Mouse (Mus musculus) frontal cortex, postnatal 36 days (tissue): ENCODE results near the gene Nthl1.

Source experiments
- DNase-seq, 2 experiments: peaks; one replicate each; pipeline ENCODE4 v3.0.0; 2022; ENCODE audit warnings: low spot score in 2 of 2

Nthl1 gene

DNA sequence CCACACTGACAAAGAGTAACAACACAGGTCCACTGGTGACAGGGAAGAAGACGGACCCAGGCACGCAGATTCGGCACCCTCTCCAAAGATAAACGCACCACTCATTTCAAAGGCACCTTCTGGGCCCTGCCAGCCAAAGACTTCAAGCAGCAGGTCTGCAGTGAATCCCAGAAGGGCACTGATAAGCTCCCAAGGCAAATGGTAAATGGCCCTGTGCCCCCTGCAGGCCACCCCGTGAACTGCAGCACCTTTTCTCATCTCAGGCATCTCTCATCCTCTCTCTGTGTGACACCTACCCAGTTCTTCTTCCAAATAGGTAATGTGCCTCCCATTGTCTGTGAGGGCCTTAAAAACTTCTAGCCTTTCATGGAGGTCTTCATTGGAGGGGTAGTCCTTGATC lies 3.8 kb upstream of the Nthl1 start:
- DNase-seq: peak; percentile 69 to 76

DNA sequence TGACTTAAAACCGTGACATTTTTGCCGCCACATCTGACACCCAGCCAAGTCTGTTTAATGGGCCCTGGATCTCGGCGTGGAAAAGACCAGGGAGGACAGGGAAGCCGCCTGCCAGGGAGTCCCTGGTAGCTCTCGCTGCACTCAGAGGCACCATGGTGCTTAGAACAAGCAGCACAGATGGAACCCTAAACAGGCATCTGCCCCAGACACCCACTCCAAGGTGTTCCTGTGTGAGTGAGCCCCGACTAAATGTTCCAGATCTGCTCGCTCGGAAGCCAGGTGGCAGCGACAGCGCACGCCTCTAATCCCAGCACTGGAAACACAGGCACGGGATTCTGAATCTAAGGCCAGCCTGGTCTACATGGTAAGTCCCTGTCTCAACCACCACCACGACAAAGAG lies 2.4 kb upstream of the Nthl1 start:
- DNase-seq: peak in 1 of 2 experiments; percentile 47

DNA sequence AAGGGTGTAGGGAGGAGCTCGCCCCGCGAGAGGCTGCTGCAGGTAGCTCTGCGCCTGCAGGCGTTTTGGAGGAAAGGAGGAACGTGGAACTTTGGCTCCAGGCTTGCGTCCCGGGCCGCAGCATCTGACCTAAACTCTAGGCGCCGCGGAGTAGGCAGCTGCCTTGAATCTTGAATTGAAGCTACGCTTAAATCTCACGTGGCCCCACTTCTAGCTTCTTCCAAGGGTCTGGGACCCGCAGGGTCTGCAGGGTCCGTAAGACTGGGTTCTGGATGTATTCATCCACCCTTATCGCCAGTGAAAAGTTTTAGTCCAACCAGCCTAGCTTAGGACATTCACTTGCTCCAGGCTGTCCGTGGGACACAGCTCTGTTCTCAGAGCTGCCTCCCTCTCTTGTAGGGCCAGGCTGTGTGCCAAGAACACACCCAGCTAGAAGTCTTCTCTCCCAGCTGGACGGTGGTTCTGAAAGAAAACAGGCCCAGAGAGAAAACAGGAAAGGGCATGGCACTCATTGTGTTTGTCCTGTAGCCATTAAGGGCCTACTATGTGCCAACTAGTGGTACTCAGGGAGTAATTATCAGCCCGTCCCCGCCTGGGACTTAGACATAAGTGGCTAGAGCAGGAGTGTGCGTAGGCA lies 451 bp downstream of the Nthl1 start:
- DNase-seq: peak in 1 of 2 experiments; percentile 41

DNA sequence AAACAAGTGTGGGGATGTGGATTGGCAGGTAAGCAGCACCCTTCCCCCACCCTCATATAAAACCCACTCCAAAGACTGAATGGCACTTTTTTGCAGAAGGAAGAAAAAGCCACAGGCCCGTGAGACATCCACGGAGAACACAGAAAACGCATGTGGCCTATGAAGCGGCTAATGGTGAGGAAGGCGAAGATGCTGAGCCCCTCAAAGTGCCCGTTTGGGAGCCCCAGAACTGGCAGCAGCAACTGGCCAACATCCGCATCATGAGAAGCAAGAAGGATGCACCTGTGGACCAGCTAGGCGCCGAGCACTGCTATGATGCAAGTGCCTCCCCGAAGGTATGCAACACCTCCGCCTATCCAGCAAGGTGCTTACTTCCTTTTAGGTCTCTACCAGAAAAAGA lies 1.4 kb downstream of the Nthl1 start:
- DNase-seq: no peak

DNA sequence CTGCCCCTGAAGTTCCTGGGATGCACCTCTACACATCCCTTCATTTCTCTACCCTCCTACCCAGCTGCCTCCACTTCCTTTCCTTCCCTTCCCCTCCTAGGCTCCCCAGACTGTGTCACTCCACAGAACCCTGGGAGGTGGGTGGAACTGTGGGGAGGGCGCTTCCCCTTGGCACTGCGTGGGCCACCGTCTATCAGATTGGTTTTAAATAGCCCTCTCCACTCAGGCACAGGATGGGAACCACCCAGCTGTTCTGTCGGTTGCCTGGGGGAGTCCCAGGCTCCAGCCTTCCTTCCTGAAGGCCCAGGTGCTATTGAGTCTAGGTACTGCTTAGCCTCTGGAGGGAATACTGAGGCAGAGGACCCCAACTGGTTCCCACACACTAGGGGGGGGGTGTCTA lies 2.5 kb downstream of the Nthl1 start:
- DNase-seq: peak; percentile 49 to 61

DNA sequence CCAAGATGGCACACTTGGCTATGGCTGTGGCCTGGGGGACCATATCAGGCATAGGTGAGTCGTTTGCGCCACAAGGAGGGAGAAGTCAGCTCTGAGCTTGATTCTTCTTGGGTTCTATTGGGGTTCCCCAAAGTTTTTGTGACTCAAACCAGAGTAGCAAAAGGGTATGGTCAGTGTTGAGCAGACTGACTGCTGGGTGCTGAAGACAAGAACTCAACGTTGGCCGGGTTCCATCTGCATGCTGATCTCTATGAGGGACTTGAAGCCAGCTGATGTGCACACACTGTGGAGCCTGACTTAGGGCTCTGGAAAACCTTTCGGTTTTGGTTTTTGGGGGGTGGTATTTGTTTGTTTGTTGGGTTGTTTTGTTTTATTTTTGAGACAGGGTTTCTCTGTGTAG lies 3.2 kb downstream of the Nthl1 start:
- DNase-seq: no peak

DNA sequence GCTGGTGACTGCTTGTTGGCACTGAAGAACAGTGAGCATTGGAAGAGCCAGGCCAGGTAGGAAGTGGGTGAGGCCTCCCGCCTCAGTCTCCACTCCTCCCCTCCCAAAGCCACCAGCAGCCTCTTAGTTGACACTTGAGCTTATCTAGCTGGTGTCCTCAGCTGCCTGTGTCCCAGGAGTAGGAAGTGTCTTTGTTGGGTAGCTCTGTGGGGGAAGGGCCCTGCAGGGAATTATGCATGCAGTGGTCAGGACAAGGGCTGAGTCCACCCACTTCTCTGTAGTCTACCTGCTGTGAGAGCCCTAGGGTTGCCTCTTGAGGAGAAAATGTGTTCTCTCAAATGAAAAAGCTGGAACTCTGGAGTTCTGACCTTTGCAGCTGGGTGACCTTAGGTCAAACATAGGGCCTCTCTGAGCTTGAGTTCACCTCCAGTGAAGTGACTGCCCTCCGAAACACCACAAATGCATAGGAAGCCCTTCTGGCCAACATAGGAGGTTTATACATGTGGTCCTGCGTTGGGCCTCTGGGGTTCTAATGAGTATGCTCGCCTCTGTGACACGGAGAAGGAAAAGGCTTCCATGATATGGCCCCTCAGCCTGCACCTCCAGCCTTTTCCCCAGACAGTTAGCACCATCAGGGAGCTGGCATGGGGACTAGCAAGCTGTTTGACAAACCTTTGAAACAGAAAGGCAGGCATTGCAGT lies 4.5 kb downstream of the Nthl1 start:
- DNase-seq: no peak

DNA sequence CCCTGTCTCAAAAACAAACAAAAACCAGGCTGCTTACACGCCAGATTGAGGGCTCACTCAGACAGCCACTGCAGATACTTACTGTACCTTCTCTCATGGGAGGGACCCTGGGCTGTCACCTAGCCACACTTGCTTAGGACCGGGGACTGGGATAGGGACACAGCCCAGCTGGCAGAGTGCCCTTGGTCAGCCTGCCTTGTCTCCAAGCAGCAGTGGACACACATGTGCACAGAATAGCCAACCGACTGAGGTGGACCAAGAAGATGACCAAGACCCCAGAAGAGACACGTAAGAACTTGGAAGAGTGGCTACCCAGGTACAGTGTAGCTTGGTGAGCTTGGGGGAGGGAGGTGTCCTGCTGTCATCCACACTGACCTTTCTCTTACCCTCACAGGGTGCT lies 5.7 kb downstream of the Nthl1 start:
- DNase-seq: no peak

DNA sequence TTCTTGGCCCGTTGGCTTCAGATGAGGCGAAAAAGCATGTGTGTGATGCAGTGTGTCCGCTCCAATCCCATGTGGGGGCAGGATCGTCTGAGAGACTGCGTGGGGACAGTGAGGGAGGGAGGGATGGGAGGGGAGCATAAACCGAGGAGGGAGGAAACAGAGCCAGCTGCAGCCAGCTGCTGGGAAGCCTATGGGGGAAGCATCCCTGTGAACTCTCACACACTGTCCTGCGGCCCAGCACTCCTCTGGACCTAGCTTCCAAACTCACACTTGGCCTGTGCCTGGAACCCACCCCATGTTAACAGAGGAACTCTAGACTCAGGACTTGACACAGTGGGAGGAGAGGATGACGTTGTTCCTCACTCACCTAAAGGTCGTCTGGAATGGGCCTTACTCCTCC lies 6.4 kb downstream of the Nthl1 start:
- no peak for DNase-seq

DNA sequence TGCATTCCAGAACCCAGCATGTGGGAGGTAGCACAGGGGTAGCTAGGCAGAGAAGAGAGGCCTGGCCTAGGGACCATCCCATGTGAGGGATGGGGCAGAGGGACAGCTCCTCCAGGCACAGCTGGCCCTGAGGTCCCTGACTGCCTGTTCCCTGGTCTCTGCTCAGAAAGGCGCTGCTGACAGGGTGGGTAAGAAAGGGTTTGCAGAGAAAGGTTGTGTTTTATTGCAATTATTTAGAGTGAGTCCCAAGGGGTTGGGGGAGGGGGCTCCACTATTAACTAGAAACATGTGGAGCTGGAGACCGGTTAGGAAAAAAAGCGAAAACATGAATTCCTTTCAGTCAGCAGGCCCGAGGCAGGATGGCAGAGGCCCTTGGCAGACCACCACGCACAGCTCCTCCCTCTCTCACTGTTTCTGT lies 7.1 kb downstream of the Nthl1 start:
- DNase-seq: no peak

DNA sequence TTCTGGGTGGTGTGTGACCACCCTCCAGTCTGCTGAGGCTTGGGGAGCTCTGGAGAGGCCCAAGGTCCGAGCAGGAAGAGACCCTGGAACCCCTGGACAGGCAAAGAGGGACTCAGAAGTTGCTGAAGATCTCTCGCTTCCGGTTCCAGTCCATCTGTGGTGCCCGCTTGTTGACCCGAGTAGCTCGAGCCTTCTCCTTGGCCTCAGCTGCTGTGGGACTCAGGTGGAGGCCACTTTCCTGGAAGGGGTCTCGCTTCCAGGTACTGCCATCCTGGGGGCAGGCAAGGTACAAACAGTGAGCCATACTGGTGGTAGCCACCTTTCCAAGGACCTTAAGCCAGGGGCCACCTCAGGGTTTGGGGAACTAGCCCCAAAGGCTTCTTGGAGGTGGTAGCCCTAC lies 7.6 kb downstream of the Nthl1 start:
- DNase-seq: no peak

DNA sequence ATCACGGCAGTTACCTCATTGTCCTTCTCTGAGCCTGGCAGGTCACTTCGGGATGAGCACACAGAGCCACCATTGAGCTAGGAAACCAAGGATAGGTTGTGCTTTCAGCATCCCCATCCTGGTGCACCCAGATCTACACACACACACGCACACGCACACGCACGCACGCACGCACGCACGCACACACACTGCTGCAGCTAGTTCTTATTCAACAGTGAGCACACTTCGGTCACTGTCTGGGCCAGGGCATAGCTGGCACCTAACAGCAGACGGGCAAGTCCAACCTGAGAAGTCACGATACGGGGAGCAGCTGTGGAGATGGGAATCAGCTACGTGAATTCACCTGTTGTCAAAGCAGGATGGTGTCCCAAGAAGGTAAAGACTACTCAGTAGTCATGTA lies 8.1 kb downstream of the Nthl1 start:
- DNase-seq: no peak

DNA sequence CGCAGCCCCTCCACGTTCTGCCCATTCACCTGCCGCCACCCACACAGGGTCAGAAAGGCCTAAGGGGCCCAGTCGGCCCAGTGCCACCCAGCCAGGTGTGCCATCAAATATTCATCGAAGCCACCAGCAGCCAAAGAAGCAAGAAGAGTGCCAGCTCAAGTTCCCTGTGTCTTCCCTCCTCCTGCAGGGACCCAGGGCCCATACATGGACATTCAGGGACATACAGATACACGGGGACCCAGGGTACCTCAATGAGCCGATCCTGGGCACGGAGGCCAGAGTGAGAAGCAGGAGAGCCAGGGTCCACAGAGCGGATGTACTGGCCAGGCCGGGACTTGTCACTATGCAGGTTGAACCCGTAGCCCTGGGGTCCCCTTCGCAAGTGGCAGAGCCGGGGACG lies 9.5 kb downstream of the Nthl1 start:
- no peak for DNase-seq

DNA sequence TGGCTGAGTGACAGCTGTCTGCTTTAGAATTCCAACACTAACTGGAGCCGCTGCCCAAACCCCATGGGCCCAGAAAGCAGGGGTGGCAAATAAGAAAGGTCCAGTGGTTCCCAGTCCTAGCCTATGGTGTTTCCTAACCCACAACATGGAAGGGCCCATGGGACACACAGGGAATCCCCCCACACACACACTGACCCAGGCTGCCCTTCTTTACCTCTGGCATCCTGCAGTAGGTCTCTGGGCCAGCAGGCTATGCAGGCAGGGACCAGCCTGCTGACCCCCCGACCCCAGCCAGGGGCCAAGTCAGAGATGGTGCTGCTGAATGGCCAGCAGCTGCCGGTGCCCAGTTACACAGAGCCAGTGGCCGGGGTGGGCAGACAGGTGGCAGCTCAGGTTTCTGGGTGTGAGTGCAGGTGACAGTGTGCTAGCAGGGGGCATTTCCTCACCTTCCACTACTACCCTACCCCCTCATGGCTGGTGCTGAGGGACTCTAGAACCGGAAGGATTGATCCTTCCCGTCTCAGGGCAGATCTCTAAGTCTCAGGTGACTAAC lies 10.4 kb downstream of the Nthl1 start:
- no peak for DNase-seq

DNA sequence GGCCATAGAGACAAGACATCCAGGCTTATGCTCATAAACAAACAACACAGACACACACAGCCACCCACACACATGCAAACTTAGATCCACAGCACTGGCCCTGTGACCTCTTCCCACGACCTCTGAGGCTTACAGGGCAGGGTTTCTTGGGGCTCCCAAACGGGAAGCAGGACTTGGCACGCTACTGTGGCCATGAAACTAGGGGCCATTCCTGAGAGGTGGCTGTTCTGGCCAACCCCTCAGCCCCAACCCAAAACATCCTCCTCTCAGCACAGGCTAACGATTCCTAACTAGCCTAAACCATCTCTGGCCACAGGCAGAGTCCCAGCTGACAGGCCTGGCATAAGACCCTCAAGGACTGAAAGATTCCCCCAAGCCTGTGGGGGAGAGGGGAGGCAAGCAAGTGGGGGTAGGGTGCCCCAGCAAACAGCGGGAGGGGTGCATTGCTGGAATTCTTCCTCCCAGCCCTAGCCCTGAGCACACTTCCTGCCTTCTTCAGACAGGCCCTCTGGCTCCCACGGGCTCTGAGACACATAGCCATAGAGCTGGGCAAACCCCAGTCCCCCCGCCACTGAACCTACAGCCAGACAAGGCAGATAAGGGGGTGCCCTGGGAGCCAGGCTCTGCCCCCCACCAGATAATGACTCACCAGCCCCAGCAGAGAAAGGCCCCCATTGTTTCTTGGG lies 11.7 kb downstream of the Nthl1 start:
- no peak for DNase-seq

DNA sequence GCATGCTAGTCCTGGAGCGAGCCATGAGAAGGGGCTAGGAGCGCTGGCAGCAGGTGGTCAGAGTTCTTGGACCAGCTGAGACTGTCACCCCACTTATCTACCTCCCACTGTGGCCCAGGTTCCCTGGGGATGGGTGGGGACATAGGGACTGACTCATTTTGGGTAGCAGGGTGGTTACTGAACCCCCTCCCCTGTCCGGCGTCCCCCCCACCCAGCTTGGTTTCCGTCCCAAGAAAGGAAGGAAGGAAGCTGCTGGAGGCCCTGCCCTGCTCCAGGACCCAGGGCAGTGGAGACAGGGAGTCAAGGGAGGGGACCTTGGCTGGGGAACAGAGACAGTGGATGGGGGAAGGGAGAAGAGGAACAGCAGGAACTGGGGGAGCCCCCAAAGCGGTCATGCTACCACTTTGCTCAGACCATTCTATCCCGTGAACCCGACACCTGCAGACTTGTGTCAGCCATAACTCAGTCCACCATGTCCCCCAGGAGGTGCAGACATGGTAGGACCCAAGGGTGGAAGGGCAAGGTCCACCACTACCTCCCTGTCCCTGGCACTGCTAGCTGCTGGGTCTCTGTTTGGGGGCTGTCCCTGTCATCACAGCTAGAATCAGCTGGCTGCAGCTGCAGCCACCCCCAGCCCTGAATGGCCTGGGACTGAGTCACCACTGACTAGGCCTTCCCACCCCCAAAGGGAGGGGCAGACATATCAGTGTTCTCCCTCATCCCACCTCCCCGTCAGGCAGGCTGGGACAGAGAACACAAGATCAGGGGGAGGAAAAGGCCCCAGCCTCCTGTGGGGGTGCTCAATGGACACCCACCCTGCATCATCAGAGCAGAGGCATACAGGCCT lies 12.6 kb downstream of the Nthl1 start:
- no peak for DNase-seq

DNA sequence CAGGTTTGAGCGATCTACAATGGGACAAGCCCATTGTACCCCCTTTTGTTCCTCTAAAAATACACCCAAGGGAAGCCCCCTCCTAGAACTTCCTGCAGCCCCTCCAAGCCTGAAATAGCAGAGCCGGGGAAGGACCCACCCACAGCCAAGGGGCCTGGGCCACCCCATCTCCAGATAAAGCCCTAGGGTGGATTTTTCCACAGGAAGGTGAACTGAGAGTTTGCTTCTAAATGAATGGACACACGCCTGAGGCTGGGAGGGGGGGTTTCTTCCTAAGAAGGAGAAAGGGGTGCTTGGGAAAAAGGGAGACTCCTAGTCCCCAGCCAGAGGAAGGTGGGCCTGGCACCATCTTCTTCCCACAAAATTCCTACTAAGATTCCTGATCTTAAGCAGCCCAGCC lies 13.4 kb downstream of the Nthl1 start:
- no peak for DNase-seq

DNA sequence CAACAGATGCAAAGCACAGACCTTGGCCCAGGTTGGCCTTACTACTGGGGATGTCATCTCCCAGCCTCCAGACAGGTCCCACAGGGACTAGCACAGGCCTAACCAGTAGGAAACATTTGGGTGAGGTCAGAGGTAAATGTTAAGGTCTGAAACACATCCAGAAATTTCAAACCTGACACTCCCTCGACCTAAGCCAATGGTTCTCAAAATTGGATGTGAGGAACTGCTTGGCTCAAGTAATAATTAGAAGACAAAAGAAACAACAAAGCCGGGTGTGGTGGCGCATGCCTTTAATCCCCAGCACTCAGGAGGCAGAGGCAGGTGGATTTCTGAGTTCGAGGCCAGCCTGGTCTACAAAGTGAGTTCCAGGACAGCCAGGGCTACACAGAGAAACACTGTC lies 13.9 kb downstream of the Nthl1 start:
- DNase-seq: no peak

DNA sequence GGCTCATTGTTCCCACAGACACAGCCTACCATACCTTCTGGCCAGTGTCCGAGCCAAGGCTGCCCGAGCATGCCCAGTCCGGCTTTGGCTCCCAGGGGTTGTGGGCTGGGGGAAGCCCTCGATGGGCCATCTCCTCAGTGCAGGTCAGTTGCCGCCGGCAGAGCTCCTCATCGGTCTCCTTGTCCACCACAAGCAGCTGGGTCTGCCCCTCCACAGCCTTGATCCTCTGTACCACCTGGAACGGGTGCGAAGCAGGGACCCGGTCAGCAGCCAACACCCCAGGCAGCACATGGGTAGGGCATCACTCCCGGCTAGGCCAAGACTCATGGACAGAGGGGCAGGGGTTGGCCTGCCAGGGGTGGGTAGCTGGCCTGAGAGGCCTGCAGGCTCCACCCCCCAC lies 15.0 kb downstream of the Nthl1 start:
- DNase-seq: no peak

DNA sequence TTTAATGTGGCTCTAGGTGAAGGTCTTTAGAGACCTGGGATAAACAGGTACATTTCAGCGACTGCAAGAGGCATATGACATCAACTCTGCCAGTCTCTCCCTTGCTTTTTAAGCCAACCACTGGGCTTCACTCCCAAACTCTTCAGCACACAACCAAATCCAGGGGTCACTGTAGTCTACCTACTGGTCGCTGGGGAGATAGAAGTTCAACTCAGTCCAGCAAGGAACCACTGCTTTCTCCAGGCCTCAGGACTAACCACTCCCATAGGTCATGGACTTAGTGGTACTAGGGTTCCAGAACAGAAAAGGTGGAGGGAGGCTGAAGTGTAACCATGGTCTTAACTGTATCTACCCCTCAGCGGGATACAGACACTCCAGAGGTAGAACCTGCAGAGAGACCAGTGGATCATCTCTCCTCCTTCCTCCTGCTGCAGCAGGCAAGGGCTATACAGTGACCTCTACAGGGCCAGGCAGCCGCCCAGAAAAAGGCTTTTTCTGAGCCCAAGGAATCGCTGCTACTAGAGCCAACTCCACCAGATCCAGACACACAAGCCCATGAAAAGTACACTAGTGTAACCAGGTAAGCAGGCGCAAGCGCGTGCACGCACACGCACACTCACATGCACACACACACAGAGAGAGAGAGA lies 16.4 kb downstream of the Nthl1 start:
- no peak for DNase-seq

DNA sequence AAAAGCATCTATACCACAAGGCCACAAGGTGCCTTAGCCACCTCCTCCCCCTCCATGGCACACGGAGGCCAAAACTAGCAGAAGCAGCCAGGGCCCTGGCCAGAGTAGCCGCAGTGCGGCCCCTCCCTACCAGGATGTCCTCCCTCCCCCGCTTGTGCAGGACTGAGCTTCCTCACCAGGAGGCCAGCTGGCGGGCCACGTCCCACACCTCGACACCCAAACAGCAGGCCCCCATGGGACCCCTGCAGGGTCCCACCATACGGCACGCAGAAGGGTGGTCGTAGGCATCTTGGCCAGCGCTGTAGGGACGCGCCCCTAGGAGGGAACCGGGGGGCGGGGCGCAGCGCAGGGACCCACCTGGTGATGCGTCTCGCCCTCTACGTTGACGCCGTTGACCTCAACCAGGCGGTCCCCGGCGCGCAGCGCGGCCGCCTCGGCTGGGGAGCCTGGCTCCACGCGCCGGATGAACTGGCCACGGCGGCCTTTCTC lies 17.1 kb downstream of the Nthl1 start:
- no peak for DNase-seq
